Mouse (Mus musculus): ENCODE data around the gene Mrgprh. TPM values are rescaled to one million over a fixed set of nuclear protein-coding genes. Genes with fewer than 3 reads are reported as not detected.

The Mrgprh gene
- polyA plus RNA-seq, 1 experiment from 2014 or later = not detected

- H3K9ac ChIP-seq = no peak overlapping the region
- no peak overlapping the region for H3K4me3 ChIP-seq (replicated peaks)
- 48% methylated on average over 4 of the region's 4 CpGs for WGBS
- H3K4me1 ChIP-seq = peaks cover 16% of the 10 kb centered on the region
- no peaks in the 10 kb centered on the region for H3K27me3 ChIP-seq
- no peak overlapping the region for H3K27ac ChIP-seq
- no peaks in the 10 kb centered on the region for H3K36me3 ChIP-seq
- H3K9me3 ChIP-seq (replicated peaks) = no peaks in the 10 kb centered on the region
- no peak for ATAC-seq (replicated peaks; ENCODE audit: low FRiP score)
- no peak overlapping the region for H3K4me2 ChIP-seq
Observed at GRCm38 (mm10) chr17:12847736-12848135, 28.1 kb upstream of the Mrgprh start.

DNA sequence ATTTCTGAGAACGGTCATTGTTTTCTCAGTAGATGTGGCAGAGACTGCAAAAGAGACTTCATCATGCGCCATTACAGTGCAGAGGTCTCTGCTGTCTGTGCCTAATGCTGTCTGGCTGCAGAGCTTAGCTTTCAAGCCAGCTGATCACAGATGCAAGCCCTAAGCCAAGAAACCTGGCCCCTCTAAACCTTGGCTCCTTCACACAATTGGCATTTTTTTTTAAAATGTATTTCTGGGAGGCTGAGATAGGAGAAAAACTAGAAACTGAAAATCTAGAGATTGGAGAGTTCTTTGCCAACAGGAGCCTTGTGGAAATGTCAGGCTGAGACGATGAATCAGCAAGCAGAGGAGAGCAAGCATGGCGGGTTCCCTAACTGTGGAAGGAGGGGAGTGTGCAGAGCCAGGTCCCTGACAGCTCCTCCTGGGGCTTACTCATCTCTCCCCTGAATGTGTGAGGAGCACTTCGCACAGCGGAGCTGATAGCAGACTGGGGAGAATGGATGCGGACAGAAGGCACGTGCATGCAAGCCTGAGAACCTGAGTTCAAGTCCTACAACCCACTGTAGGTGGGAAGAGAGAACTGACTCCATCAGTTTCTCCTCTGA, 26.0 kb upstream of the Mrgprh start:
- 91% methylated on average over 8 of the region's 8 CpGs for WGBS
- no peak overlapping the region for H3K4me3 ChIP-seq (replicated peaks)
- no peak overlapping the region for H3K27ac ChIP-seq
- H3K4me1 ChIP-seq = peaks cover 11% of the 10 kb centered on the region
- no peaks in the 10 kb centered on the region for H3K9me3 ChIP-seq (replicated peaks)
- no peaks in the 10 kb centered on the region for H3K36me3 ChIP-seq
- H3K4me2 ChIP-seq = no peak overlapping the region
- no peaks in the 10 kb centered on the region for H3K27me3 ChIP-seq
- no peak for ATAC-seq (replicated peaks; ENCODE audit: low FRiP score)
- H3K9ac ChIP-seq = no peak overlapping the region

GRCm38 (mm10) chr17:12851689-12852088, 24.1 kb upstream of the Mrgprh start:
- H3K9me3 ChIP-seq (replicated peaks) = no peaks in the 10 kb centered on the region
- H3K4me1 ChIP-seq = 0 out of 2 replicates have a peak, but pooled peaks cover 2% of the 10 kb centered on the region
- ATAC-seq (replicated peaks; ENCODE audit: low FRiP score) = no peak
- WGBS = 75% methylated on average over 11 of the region's 11 CpGs
- H3K9ac ChIP-seq = no peak overlapping the region
- no peak overlapping the region for H3K4me3 ChIP-seq (replicated peaks)
- H3K4me2 ChIP-seq = no peak overlapping the region
- no peaks in the 10 kb centered on the region for H3K36me3 ChIP-seq
- H3K27ac ChIP-seq = no peak overlapping the region
- no peaks in the 10 kb centered on the region for H3K27me3 ChIP-seq

DNA sequence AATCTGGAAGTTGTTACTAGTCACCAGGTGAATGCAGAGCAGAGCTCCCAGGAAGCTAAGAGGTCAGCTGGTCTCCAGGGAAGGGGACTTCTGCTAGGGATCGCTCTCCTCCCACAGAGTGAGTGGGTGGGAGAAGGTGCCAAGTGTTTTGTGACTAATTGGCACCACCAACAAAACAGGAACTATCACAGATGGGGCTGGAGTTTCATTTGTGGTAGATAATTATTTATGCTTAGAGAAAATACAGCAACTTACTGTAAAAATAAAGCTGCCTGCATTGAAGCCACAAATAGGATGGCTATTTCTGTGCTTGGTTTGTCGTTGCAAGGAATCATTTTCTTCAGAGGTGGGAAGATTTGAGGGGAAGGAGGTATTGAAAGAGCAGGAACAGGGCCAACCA, 22.0 kb upstream of the Mrgprh start:
- ATAC-seq (replicated peaks; ENCODE audit: low FRiP score) = no peak

GRCm38 (mm10) chr17:12854386-12854785, 21.4 kb upstream of the Mrgprh start:
- ATAC-seq (replicated peaks; ENCODE audit: low FRiP score) = no peak
- no peak overlapping the region for H3K27ac ChIP-seq
- no peak overlapping the region for H3K9ac ChIP-seq
- H3K4me1 ChIP-seq = 0 out of 2 replicates have a peak, but pooled peaks cover 4% of the 10 kb centered on the region
- H3K9me3 ChIP-seq (replicated peaks) = no peaks in the 10 kb centered on the region
- no peaks in the 10 kb centered on the region for H3K36me3 ChIP-seq
- H3K27me3 ChIP-seq = no peaks in the 10 kb centered on the region
- 94% methylated on average over 11 of the region's 11 CpGs for WGBS
- no peak overlapping the region for H3K4me3 ChIP-seq (replicated peaks)
- H3K4me2 ChIP-seq = no peak overlapping the region

More for the DNA sequence above, 22.0 kb upstream of the Mrgprh start:
- no peak overlapping the region for H3K4me3 ChIP-seq (replicated peaks)
- no peaks in the 10 kb centered on the region for H3K27me3 ChIP-seq
- no peak overlapping the region for H3K4me2 ChIP-seq
- WGBS = 82% methylated on average over 2 of the region's 2 CpGs
- 0 out of 2 replicates have a peak, but pooled peaks cover 4% of the 10 kb centered on the region for H3K4me1 ChIP-seq
- H3K27ac ChIP-seq = no peak overlapping the region
- no peaks in the 10 kb centered on the region for H3K9me3 ChIP-seq (replicated peaks)
- H3K9ac ChIP-seq = no peak overlapping the region
- H3K36me3 ChIP-seq = no peaks in the 10 kb centered on the region

GRCm38 (mm10) chr17:12857395-12857794, 18.4 kb upstream of the Mrgprh start:
- Histone ChIP-seq H3K4me3 (replicated peaks) (no peak overlapping the region), H3K27ac (no peak overlapping the region), H3K36me3 (no peaks in the 10 kb centered on the region), H3K9ac (no peak overlapping the region), H3K9me3 (replicated peaks) (no peaks in the 10 kb centered on the region), H3K4me2 (no peak overlapping the region), H3K27me3 (no peaks in the 10 kb centered on the region), H3K4me1 (0 out of 2 replicates have a peak, but pooled peaks cover 4% of the 10 kb centered on the region)
- 39% methylated on average over 3 of the region's 3 CpGs for WGBS
- ATAC-seq (replicated peaks; ENCODE audit: low FRiP score) = no peak

GRCm38 (mm10) chr17:12858072-12858471, 17.8 kb upstream of the Mrgprh start:
- Histone ChIP-seq H3K9ac (no peak overlapping the region), H3K36me3 (no peaks in the 10 kb centered on the region), H3K4me3 (replicated peaks) (no peak overlapping the region), H3K27me3 (no peaks in the 10 kb centered on the region), H3K9me3 (replicated peaks) (no peaks in the 10 kb centered on the region), H3K4me1 (0 out of 2 replicates have a peak, but pooled peaks cover 4% of the 10 kb centered on the region), H3K4me2 (no peak overlapping the region), H3K27ac (no peak overlapping the region)
- no peak for ATAC-seq (replicated peaks; ENCODE audit: low FRiP score)
- 43% methylated on average over 4 of the region's 4 CpGs for WGBS

DNA sequence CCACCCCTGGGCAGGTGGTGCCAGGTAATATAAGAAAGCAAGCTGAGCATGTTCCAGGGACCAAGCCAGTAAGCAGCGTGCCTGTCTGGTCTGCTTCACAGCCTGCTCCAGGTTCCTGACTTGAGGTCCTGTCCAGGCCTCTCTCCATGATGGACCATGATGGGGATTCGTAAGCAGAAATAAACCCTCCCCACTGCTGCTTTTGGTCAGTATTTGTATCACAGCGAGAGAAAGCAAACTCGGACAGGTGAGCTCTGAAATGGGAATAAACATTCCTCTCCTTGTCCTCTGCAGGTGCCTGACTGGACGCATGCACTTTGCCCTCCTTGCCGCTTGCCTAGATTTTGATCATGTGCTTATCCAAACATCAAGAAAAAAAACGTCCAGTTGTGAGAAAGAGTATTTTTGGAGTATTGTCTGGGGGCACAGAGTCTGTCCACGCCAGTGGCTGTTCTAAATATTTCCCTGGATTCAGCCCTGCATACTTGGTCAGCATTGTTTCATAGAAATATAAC, 16.8 kb upstream of the Mrgprh start:
- ATAC-seq (replicated peaks; ENCODE audit: low FRiP score) = no peak
- no peaks in the 10 kb centered on the region for H3K9me3 ChIP-seq (replicated peaks)
- H3K27ac ChIP-seq = no peak overlapping the region
- 0 out of 2 replicates have a peak, but pooled peaks cover 4% of the 10 kb centered on the region for H3K4me1 ChIP-seq
- H3K4me2 ChIP-seq = no peak overlapping the region
- H3K36me3 ChIP-seq = no peaks in the 10 kb centered on the region
- no peak overlapping the region for H3K4me3 ChIP-seq (replicated peaks)
- H3K9ac ChIP-seq = no peak overlapping the region
- H3K27me3 ChIP-seq = no peaks in the 10 kb centered on the region
- WGBS = 76% methylated on average over 8 of the region's 8 CpGs

DNA sequence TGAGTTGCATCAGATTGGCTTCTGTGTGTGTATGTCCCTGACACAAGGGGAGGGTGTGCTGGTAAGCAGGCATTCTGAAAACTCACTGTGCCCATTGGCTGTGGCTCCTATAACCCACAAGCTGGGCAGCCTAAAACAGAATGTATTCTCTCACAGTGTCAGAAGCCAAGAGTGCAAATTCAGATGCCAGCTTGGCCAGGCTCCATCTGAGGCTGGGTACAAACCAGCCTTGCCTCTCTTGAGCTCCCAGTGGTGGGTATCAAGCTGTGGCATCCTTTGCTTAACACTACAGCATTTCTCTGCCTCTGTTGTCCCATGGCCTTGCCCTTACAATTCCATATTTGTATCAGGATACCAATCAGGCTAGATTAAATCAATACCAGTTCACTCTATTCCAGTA, 11.7 kb upstream of the Mrgprh start:
- no peak overlapping the region for H3K9ac ChIP-seq
- H3K4me1 ChIP-seq = no peaks in the 10 kb centered on the region
- H3K36me3 ChIP-seq = no peaks in the 10 kb centered on the region
- H3K4me3 ChIP-seq (replicated peaks) = no peak overlapping the region
- H3K9me3 ChIP-seq (replicated peaks) = no peaks in the 10 kb centered on the region
- no peak for ATAC-seq (replicated peaks; ENCODE audit: low FRiP score)
- no peaks in the 10 kb centered on the region for H3K27me3 ChIP-seq
- no peak overlapping the region for H3K4me2 ChIP-seq
- H3K27ac ChIP-seq = no peak overlapping the region

- Histone ChIP-seq H3K27me3 (no peaks in the 10 kb centered on the region), H3K4me2 (no peak overlapping the region), H3K9me3 (replicated peaks) (no peaks in the 10 kb centered on the region), H3K4me3 (replicated peaks) (no peak overlapping the region), H3K9ac (no peak overlapping the region), H3K27ac (no peak overlapping the region), H3K36me3 (no peaks in the 10 kb centered on the region), H3K4me1 (no peaks in the 10 kb centered on the region)
- WGBS = 82% methylated on average over 3 of the region's 3 CpGs
- no peak for ATAC-seq (replicated peaks; ENCODE audit: low FRiP score)
Observed at GRCm38 (mm10) chr17:12865407-12865806, 10.4 kb upstream of the Mrgprh start.

DNA sequence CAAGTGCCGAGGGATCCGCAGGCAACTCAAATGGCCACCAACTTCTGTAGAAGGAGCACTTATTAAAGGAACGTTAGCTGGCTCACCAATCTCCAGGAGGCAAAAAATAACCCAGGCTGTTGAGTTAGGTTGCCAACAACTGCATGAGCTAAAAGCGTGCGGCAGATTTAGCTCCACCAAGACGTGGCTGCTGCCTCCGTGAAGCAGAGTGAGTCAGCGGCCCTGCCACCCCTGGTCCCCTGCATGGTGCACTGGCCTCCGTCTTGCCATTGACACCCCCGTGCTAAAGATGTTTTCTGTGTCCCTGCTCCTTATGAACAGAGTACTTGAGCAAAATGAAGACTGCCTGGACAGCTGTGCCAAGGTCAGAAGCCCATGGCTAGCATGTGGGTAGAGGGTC, 9.0 kb upstream of the Mrgprh start:
- H3K9ac ChIP-seq = no peak overlapping the region
- no peak overlapping the region for H3K4me3 ChIP-seq (replicated peaks)
- no peaks in the 10 kb centered on the region for H3K4me1 ChIP-seq
- 84% methylated on average over 10 of the region's 10 CpGs for WGBS
- 0 out of 2 replicates have a peak, but pooled peaks cover 3% of the 10 kb centered on the region for H3K27me3 ChIP-seq
- H3K27ac ChIP-seq = no peak overlapping the region
- H3K36me3 ChIP-seq = no peaks in the 10 kb centered on the region
- ATAC-seq (replicated peaks; ENCODE audit: low FRiP score) = no peak
- H3K9me3 ChIP-seq (replicated peaks) = no peaks in the 10 kb centered on the region
- no peak overlapping the region for H3K4me2 ChIP-seq

DNA sequence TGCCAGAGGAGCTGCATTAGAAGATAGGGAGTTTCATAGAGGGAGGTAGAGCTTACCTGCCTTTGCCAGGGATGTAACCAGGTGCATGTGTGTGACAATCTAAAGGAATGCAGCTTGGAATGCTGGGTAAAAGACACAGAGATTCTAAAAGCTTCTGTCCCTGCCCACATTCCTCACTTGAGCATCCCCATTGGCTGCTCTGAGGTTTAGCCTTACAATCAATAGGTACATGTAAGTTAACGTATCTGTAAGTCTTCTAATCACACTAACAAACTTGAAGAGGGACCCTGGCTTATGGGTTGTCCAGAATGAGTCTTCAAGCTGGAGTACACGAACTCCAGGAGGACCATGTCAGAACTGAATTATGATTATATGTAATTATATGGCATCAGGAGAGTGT, 7.8 kb upstream of the Mrgprh start, which contains the start of gene Mas1:
Mas1 (minus strand) TSS at position 101 of the 400 bp plus-strand sequence.
- Histone ChIP-seq H3K9me3 (replicated peaks) (no peaks in the 10 kb centered on the region), H3K4me2 (no peak within 1 kb of the TSS), H3K9ac (no peak within 1 kb of the TSS), H3K4me3 (replicated peaks) (no peak within 1 kb of the TSS), H3K27ac (no peak within 1 kb of the TSS), H3K4me1 (peaks cover 4% of the 10 kb centered on the region; the same call in 1 of the 2 replicates), H3K27me3 (0 out of 2 replicates have a peak, but pooled peaks cover 5% of the 10 kb centered on the region), H3K36me3 (no peaks in the 10 kb centered on the region)
- 58% methylated on average over 2 of the region's 2 CpGs for WGBS
- ATAC-seq (replicated peaks; ENCODE audit: low FRiP score) = no peak

Data from kidney, embryonic 15.5 days (tissue).